Mouse (Mus musculus) cerebellum, adult 18-20 months (tissue): ENCODE data around the gene Ube2o.

ENCODE experiments used
- DNase-seq, 2 experiments: peaks; one replicate each; pipeline ENCODE4 v3.0.0; 2021

The Ube2o gene

GRCm38 (mm10) chr11:116581376-116581814 lies at the start of gene Ube2o:
TSS of gene Ube2o (minus strand) at chr11:116581447.
- peak; percentile 83 to 92 for DNase-seq

- DNase-seq: no peak
Observed at GRCm38 (mm10) chr11:116630171-116630965, 49.1 kb upstream of the Ube2o start.

GRCm38 (mm10) chr11:116629472-116629871 lies 48.2 kb upstream of the Ube2o start:
- no peak for DNase-seq

GRCm38 (mm10) chr11:116628712-116629111 lies 47.5 kb upstream of the Ube2o start:
- peak; percentile 87 to 92 for DNase-seq

GRCm38 (mm10) chr11:116627072-116628020 lies 46.1 kb upstream of the Ube2o start:
- DNase-seq: peak in 1 of 2 experiments; percentile 37

GRCm38 (mm10) chr11:116626299-116627071 lies 45.2 kb upstream of the Ube2o start, which contains the start of gene Rhbdf2:
TSS of gene Rhbdf2 (minus strand) at chr11:116627019.
- DNase-seq: no peak

- peak; percentile 46 to 65 for DNase-seq
Observed at GRCm38 (mm10) chr11:116625081-116626000, 44.1 kb upstream of the Ube2o start.

- no peak for DNase-seq
Observed at GRCm38 (mm10) chr11:116624131-116624832, 43.0 kb upstream of the Ube2o start.

GRCm38 (mm10) chr11:116623281-116624124 lies 42.3 kb upstream of the Ube2o start:
- DNase-seq: no peak

GRCm38 (mm10) chr11:116621258-116621704 lies 40.0 kb upstream of the Ube2o start:
- peak; percentile 85 to 89 for DNase-seq

- DNase-seq: peak in 1 of 2 experiments; percentile 19
Observed at GRCm38 (mm10) chr11:116620559-116621253, 39.5 kb upstream of the Ube2o start.

GRCm38 (mm10) chr11:116620073-116620472 lies 38.8 kb upstream of the Ube2o start:
- DNase-seq: no peak

- no peak for DNase-seq
Observed at GRCm38 (mm10) chr11:116619561-116619960, 38.3 kb upstream of the Ube2o start.

GRCm38 (mm10) chr11:116619156-116619555 lies 37.9 kb upstream of the Ube2o start:
- peak; percentile 68 to 76 for DNase-seq

GRCm38 (mm10) chr11:116618666-116619065 lies 37.4 kb upstream of the Ube2o start:
- DNase-seq: no peak

GRCm38 (mm10) chr11:116617641-116618040 lies 36.4 kb upstream of the Ube2o start:
- DNase-seq: no peak

GRCm38 (mm10) chr11:116616438-116617118 lies 35.3 kb upstream of the Ube2o start:
- DNase-seq: no peak

- DNase-seq: peak; percentile 44 to 50
Observed at GRCm38 (mm10) chr11:116615735-116616437, 34.6 kb upstream of the Ube2o start.
